Mouse (Mus musculus): ENCODE measurements around the gene Nt5e. TPM values are rescaled to one million over a fixed set of nuclear protein-coding genes. Genes with fewer than 3 reads are reported as not detected.

The Nt5e gene
- polyA plus RNA-seq, 1 experiment from 2014 or later, result 2.6 TPM

- Histone ChIP-seq H3K36me3 (ENCODE audit: control insufficient read depth, insufficient read depth, low read length) (no peaks in the 10 kb centered on the region), H3K9me3 (ENCODE audit: control insufficient read depth, low read length) (no peaks in the 10 kb centered on the region), H3K4me2 (ENCODE audit: low read depth, severe bottlenecking) (no peak overlapping the region), H3K4me1 (ENCODE audit: control insufficient read depth, insufficient read depth, low read length) (no peaks in the 10 kb centered on the region), H3K4me3 (ENCODE audit: low read depth, low read length) (no peak overlapping the region), H3K27ac (replicated peaks; ENCODE audit: low read depth, low read length) (no peak overlapping the region), H3K27me3 (ENCODE audit: control insufficient read depth, insufficient read depth, low read length) (no peaks in the 10 kb centered on the region), H3K9ac (ENCODE audit: low read length) (no peak overlapping the region)
- 75% methylated on average over 3 of the region's 3 CpGs for WGBS
- ATAC-seq (ENCODE audit: insufficient number of reproducible peaks, low FRiP score, low TSS enrichment, low read depth), result no peak
- no peak for DNase-seq (ENCODE audit: low spot score)
Observed at GRCm38 (mm10) chr9:88351163-88351562, 24.2 kb downstream of the Nt5e start.

GRCm38 (mm10) chr9:88352741-88353140, 25.7 kb downstream of the Nt5e start:
- 69% methylated on average over 6 of the region's 6 CpGs for WGBS
- no peaks in the 10 kb centered on the region for H3K27me3 ChIP-seq (ENCODE audit: control insufficient read depth, insufficient read depth, low read length)
- ATAC-seq (ENCODE audit: insufficient number of reproducible peaks, low FRiP score, low TSS enrichment, low read depth) (no peak), DNase-seq (ENCODE audit: low spot score) (no peak)
- H3K4me3 ChIP-seq (ENCODE audit: low read depth, low read length), result no peak overlapping the region
- H3K9me3 ChIP-seq (ENCODE audit: control insufficient read depth, low read length), result no peaks in the 10 kb centered on the region
- H3K4me2 ChIP-seq (ENCODE audit: low read depth, severe bottlenecking), result no peak overlapping the region
- H3K36me3 ChIP-seq (ENCODE audit: control insufficient read depth, insufficient read depth, low read length), result no peaks in the 10 kb centered on the region
- H3K27ac ChIP-seq (replicated peaks; ENCODE audit: low read depth, low read length), result no peak overlapping the region
- H3K9ac ChIP-seq (ENCODE audit: low read length), result no peak overlapping the region
- H3K4me1 ChIP-seq (ENCODE audit: control insufficient read depth, insufficient read depth, low read length), result no peaks in the 10 kb centered on the region

- H3K9ac ChIP-seq (ENCODE audit: low read length), result no peak overlapping the region
Observed at GRCm38 (mm10) chr9:88353459-88353858, 26.5 kb downstream of the Nt5e start.

GRCm38 (mm10) chr9:88357173-88357572, 30.2 kb downstream of the Nt5e start:
- no peaks in the 10 kb centered on the region for H3K9me3 ChIP-seq (ENCODE audit: control insufficient read depth, low read length)
- DNase-seq (ENCODE audit: low spot score) (no peak), ATAC-seq (ENCODE audit: insufficient number of reproducible peaks, low FRiP score, low TSS enrichment, low read depth) (no peak)
- no peaks in the 10 kb centered on the region for H3K27me3 ChIP-seq (ENCODE audit: control insufficient read depth, insufficient read depth, low read length)
- H3K9ac ChIP-seq (ENCODE audit: low read length), result no peak overlapping the region
- H3K36me3 ChIP-seq (ENCODE audit: control insufficient read depth, insufficient read depth, low read length), result no peaks in the 10 kb centered on the region
- 65% methylated on average over 3 of the region's 3 CpGs for WGBS
- 0 out of 2 replicates have a peak, but pooled peaks cover 2% of the 10 kb centered on the region for H3K4me1 ChIP-seq (ENCODE audit: control insufficient read depth, insufficient read depth, low read length)
- H3K27ac ChIP-seq (replicated peaks; ENCODE audit: low read depth, low read length), result no peak overlapping the region
- H3K4me2 ChIP-seq (ENCODE audit: low read depth, severe bottlenecking), result no peak overlapping the region
- no peak overlapping the region for H3K4me3 ChIP-seq (ENCODE audit: low read depth, low read length)

More at GRCm38 (mm10) chr9:88353459-88353858, 26.5 kb downstream of the Nt5e start:
- Histone ChIP-seq H3K36me3 (ENCODE audit: control insufficient read depth, insufficient read depth, low read length) (no peaks in the 10 kb centered on the region), H3K4me2 (ENCODE audit: low read depth, severe bottlenecking) (no peak overlapping the region), H3K27me3 (ENCODE audit: control insufficient read depth, insufficient read depth, low read length) (no peaks in the 10 kb centered on the region), H3K4me1 (ENCODE audit: control insufficient read depth, insufficient read depth, low read length) (no peaks in the 10 kb centered on the region), H3K4me3 (ENCODE audit: low read depth, low read length) (no peak overlapping the region), H3K9me3 (ENCODE audit: control insufficient read depth, low read length) (no peaks in the 10 kb centered on the region), H3K27ac (replicated peaks; ENCODE audit: low read depth, low read length) (no peak overlapping the region)
- DNase-seq (ENCODE audit: low spot score) (no peak), ATAC-seq (ENCODE audit: insufficient number of reproducible peaks, low FRiP score, low TSS enrichment, low read depth) (no peak)
- WGBS, result 91% methylated on average over 7 of the region's 7 CpGs

GRCm38 (mm10) chr9:88359140-88359539, 32.1 kb downstream of the Nt5e start:
- DNase-seq (ENCODE audit: low spot score) (no peak), ATAC-seq (ENCODE audit: insufficient number of reproducible peaks, low FRiP score, low TSS enrichment, low read depth) (no peak)
- H3K4me1 ChIP-seq (ENCODE audit: control insufficient read depth, insufficient read depth, low read length), result 0 out of 2 replicates have a peak, but pooled peaks cover 3% of the 10 kb centered on the region
- H3K9me3 ChIP-seq (ENCODE audit: control insufficient read depth, low read length), result no peaks in the 10 kb centered on the region
- H3K9ac ChIP-seq (ENCODE audit: low read length), result no peak overlapping the region
- no peak overlapping the region for H3K4me3 ChIP-seq (ENCODE audit: low read depth, low read length)
- H3K36me3 ChIP-seq (ENCODE audit: control insufficient read depth, insufficient read depth, low read length), result no peaks in the 10 kb centered on the region
- WGBS, result 84% methylated on average over 2 of the region's 2 CpGs
- no peaks in the 10 kb centered on the region for H3K27me3 ChIP-seq (ENCODE audit: control insufficient read depth, insufficient read depth, low read length)
- no peak overlapping the region for H3K27ac ChIP-seq (replicated peaks; ENCODE audit: low read depth, low read length)
- H3K4me2 ChIP-seq (ENCODE audit: low read depth, severe bottlenecking), result no peak overlapping the region

GRCm38 (mm10) chr9:88361211-88361909, 34.4 kb downstream of the Nt5e start:
- no peaks in the 10 kb centered on the region for H3K27me3 ChIP-seq (ENCODE audit: control insufficient read depth, insufficient read depth, low read length)
- H3K9me3 ChIP-seq (ENCODE audit: control insufficient read depth, low read length), result no peaks in the 10 kb centered on the region
- H3K4me1 ChIP-seq (ENCODE audit: control insufficient read depth, insufficient read depth, low read length), result 0 out of 2 replicates have a peak, but pooled peaks cover 3% of the 10 kb centered on the region
- no peak for DNase-seq (ENCODE audit: low spot score)
- no peak overlapping the region for H3K4me2 ChIP-seq (ENCODE audit: low read depth, severe bottlenecking)
- no peak overlapping the region for H3K4me3 ChIP-seq (ENCODE audit: low read depth, low read length)
- no peak overlapping the region for H3K27ac ChIP-seq (replicated peaks; ENCODE audit: low read depth, low read length)
- no peak for ATAC-seq (ENCODE audit: insufficient number of reproducible peaks, low FRiP score, low TSS enrichment, low read depth)
- 84% methylated on average over 14 of the region's 14 CpGs for WGBS
- no peak overlapping the region for H3K9ac ChIP-seq (ENCODE audit: low read length)
- no peaks in the 10 kb centered on the region for H3K36me3 ChIP-seq (ENCODE audit: control insufficient read depth, insufficient read depth, low read length)

- no peak for DNase-seq (ENCODE audit: low spot score)
- no peak for ATAC-seq (ENCODE audit: insufficient number of reproducible peaks, low FRiP score, low TSS enrichment, low read depth)
- 44% methylated on average over 4 of the region's 5 CpGs for WGBS
Observed at GRCm38 (mm10) chr9:88362055-88362850, 35.3 kb downstream of the Nt5e start.

GRCm38 (mm10) chr9:88363102-88363501, 36.1 kb downstream of the Nt5e start:
- no peaks in the 10 kb centered on the region for H3K9me3 ChIP-seq (ENCODE audit: control insufficient read depth, low read length)
- 91% methylated on average over 3 of the region's 3 CpGs for WGBS
- H3K27me3 ChIP-seq (ENCODE audit: control insufficient read depth, insufficient read depth, low read length), result no peaks in the 10 kb centered on the region
- no peaks in the 10 kb centered on the region for H3K36me3 ChIP-seq (ENCODE audit: control insufficient read depth, insufficient read depth, low read length)
- H3K27ac ChIP-seq (replicated peaks; ENCODE audit: low read depth, low read length), result no peak overlapping the region
- no peak for DNase-seq (ENCODE audit: low spot score)
- H3K9ac ChIP-seq (ENCODE audit: low read length), result no peak overlapping the region
- no peak overlapping the region for H3K4me3 ChIP-seq (ENCODE audit: low read depth, low read length)
- no peak for ATAC-seq (ENCODE audit: insufficient number of reproducible peaks, low FRiP score, low TSS enrichment, low read depth)
- 0 out of 2 replicates have a peak, but pooled peaks cover 3% of the 10 kb centered on the region for H3K4me1 ChIP-seq (ENCODE audit: control insufficient read depth, insufficient read depth, low read length)
- H3K4me2 ChIP-seq (ENCODE audit: low read depth, severe bottlenecking), result no peak overlapping the region

More at GRCm38 (mm10) chr9:88362055-88362850, 35.3 kb downstream of the Nt5e start:
- no peak overlapping the region for H3K4me2 ChIP-seq (ENCODE audit: low read depth, severe bottlenecking)
- H3K27ac ChIP-seq (replicated peaks; ENCODE audit: low read depth, low read length), result no peak overlapping the region
- H3K9ac ChIP-seq (ENCODE audit: low read length), result no peak overlapping the region
- no peak overlapping the region for H3K4me3 ChIP-seq (ENCODE audit: low read depth, low read length)
- H3K27me3 ChIP-seq (ENCODE audit: control insufficient read depth, insufficient read depth, low read length), result no peaks in the 10 kb centered on the region
- no peaks in the 10 kb centered on the region for H3K36me3 ChIP-seq (ENCODE audit: control insufficient read depth, insufficient read depth, low read length)
- no peaks in the 10 kb centered on the region for H3K9me3 ChIP-seq (ENCODE audit: control insufficient read depth, low read length)
- 0 out of 2 replicates have a peak, but pooled peaks cover 3% of the 10 kb centered on the region for H3K4me1 ChIP-seq (ENCODE audit: control insufficient read depth, insufficient read depth, low read length)
